Mouse (Mus musculus) limb, embryonic 11.5 days (tissue): ENCODE results near the gene Utp20. TPM values are rescaled to one million over a fixed set of nuclear protein-coding genes. Genes with fewer than 3 reads are reported as not detected.
"Not testable (repeated sequence)": the region's sequence is repeated elsewhere in the genome, so short reads cannot be mapped to it uniquely, and the experiment has no call there.

Source experiments
- ATAC-seq: fragments of 200-750 bp; cut with Nextera tagmentation; 2 replicates; pipeline ENCODE4 v1.8.0; 2017; ENCODE audit warnings: low read depth; ENCODE audit not compliant: insufficient number of reproducible peaks, low FRiP score, low TSS enrichment
- DNase-seq: peaks from one replicate; pipeline ENCODE4 v3.0.0-alpha.2; 2015; ENCODE audit warnings: low spot score
- H3K27ac ChIP-seq: fragments of 300-500 bp; sonication (generic); replicated peaks from 2 replicates; pipeline ENCODE4 v1.5.1; 2014; ENCODE audit warnings: low read depth, mild to moderate bottlenecking, low read length
- H3K27me3 ChIP-seq: fragments of 300-500 bp; sonication (generic); 2 replicates; pipeline ENCODE4 v1.6.1; 2014; ENCODE audit warnings: mild to moderate bottlenecking, low read length, mixed read lengths; ENCODE audit not compliant: control insufficient read depth, insufficient read depth
- H3K36me3 ChIP-seq: fragments of 300-500 bp; sonication (generic); 2 replicates; pipeline ENCODE4 v1.6.1; 2014; ENCODE audit warnings: mild to moderate bottlenecking, low read length, moderate library complexity, mixed read lengths; ENCODE audit not compliant: control insufficient read depth, insufficient read depth
- H3K4me1 ChIP-seq: fragments of 300-500 bp; sonication (generic); 2 replicates; pipeline ENCODE4 v1.6.1; 2014; ENCODE audit warnings: low read length, mixed read lengths; ENCODE audit not compliant: control insufficient read depth, insufficient read depth
- H3K4me2 ChIP-seq: fragments of 300-500 bp; sonication (generic); 2 replicates; pipeline ENCODE4 v1.6.1; 2014; ENCODE audit warnings: low read depth, mild to moderate bottlenecking, moderate library complexity; ENCODE audit not compliant: severe bottlenecking
- H3K4me3 ChIP-seq: fragments of 300-500 bp; sonication (generic); 2 replicates; pipeline ENCODE4 v1.5.1; 2014; ENCODE audit warnings: low read depth, low read length
- H3K9ac ChIP-seq: fragments of 300-500 bp; sonication (generic); 2 replicates; pipeline ENCODE4 v1.6.1; 2014; ENCODE audit warnings: mild to moderate bottlenecking, low read length
- H3K9me3 ChIP-seq: fragments of 300-500 bp; sonication (generic); 2 replicates; pipeline ENCODE4 v1.6.1; 2016; ENCODE audit warnings: low read length; ENCODE audit not compliant: control insufficient read depth
- WGBS: fragments of 180-500 bp; shearing (Covaris S2); extraction: QIAGEN DNeasy Blood & Tissue Kit; methylation state at CpG from one replicate; pipeline ENCODE4 v1.1.7; 2014; 5-methylcytosine and 5-hydroxymethylcytosine counted together
- polyA plus RNA-seq: library from polyadenylated mRNA; unstranded; fragments of >200 nt; fragmentation: Nextera tagmentation; extraction: Ambion mirVana; gene quantifications from 2 replicates; pipeline ENCODE4 v1.2.1, GENCODE M21; 2014

Gene Utp20
- polyA plus RNA-seq, 1 experiment from 2014 or later, result 28.2 TPM

- no peak for DNase-seq
- Histone ChIP-seq H3K27me3 (no peaks in the 10 kb centered on the region), H3K9ac (no peak overlapping the region), H3K4me3 (no peak overlapping the region), H3K4me1 (no peaks in the 10 kb centered on the region), H3K4me2 (no peak overlapping the region), H3K36me3 (no peaks in the 10 kb centered on the region), H3K9me3 (no peaks in the 10 kb centered on the region), H3K27ac (no peak overlapping the region)
- WGBS, result 80% methylated on average over 7 of the region's 7 CpGs
- no peak for ATAC-seq
Observed at GRCm38 (mm10) chr10:88848876-88849476, 22.4 kb upstream of the Utp20 start.

DNA sequence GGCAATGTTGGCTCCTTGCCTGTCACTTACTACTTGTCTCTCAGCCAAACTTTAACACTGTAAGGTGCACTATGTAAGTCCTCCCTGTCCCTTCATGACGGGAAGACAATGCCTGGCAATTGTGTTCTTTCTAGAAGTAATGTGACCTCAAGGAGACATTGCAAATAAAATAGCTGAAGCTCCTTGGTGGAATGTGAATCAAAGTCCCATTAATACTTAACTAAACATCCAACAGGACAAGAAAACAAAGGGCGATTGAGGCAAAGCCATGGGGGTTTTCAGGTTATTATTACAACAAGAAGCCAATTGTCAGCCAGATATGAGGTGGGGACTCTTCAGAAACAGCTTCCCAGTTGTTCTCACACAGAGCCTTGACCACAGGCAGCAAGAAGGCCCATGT is 7.6 kb upstream of the Utp20 start:
- DNase-seq (no peak), ATAC-seq (no peak)
- no peaks in the 10 kb centered on the region for H3K4me1 ChIP-seq
- no peaks in the 10 kb centered on the region for H3K27me3 ChIP-seq
- H3K9me3 ChIP-seq, result no peaks in the 10 kb centered on the region
- WGBS, result 75% methylated on average over 2 of the region's 2 CpGs
- no peak overlapping the region for H3K27ac ChIP-seq
- no peak overlapping the region for H3K4me3 ChIP-seq
- H3K4me2 ChIP-seq, result no peak overlapping the region
- H3K9ac ChIP-seq, result no peak overlapping the region
- no peaks in the 10 kb centered on the region for H3K36me3 ChIP-seq

- ATAC-seq (no peak), DNase-seq (no peak)
- H3K4me3 ChIP-seq, result no peak overlapping the region
- no peaks in the 10 kb centered on the region for H3K4me1 ChIP-seq
- no peak overlapping the region for H3K27ac ChIP-seq
- no peak overlapping the region for H3K9ac ChIP-seq
- no peaks in the 10 kb centered on the region for H3K36me3 ChIP-seq
- H3K27me3 ChIP-seq, result no peaks in the 10 kb centered on the region
- H3K4me2 ChIP-seq, result no peak overlapping the region
- no peaks in the 10 kb centered on the region for H3K9me3 ChIP-seq
Observed at GRCm38 (mm10) chr10:88828361-88828760, 1.8 kb upstream of the Utp20 start.

DNA sequence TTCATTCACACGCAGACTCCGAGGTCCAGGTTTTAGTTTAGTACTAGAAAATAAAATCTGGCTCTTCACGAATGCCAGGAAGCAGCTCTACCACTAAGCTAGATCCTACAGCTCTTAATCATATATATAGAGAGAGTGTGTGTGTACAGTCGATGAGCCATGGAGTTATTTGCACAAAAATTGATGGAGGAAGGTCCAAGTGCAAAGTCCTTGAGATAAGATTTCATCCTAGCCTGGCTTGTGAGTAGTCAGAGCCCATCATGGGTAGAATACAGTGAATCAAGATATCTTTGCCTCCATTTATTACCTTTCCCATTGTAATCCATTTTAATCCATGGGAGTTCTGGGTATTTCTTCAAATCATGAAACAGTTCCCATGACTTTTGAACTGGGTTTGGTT is 992 bp upstream of the Utp20 start:
- Histone ChIP-seq H3K27me3 (no peaks in the 10 kb centered on the region), H3K9me3 (no peaks in the 10 kb centered on the region), H3K4me3 (no peak overlapping the region), H3K4me2 (peak overlapping the region; percentile 63), H3K27ac (no peak overlapping the region), H3K36me3 (no peaks in the 10 kb centered on the region), H3K4me1 (no peaks in the 10 kb centered on the region), H3K9ac (no peak overlapping the region)
- ATAC-seq (no peak), DNase-seq (no peak)
- WGBS, result 91% methylated on average over 4 of the region's 4 CpGs

DNA sequence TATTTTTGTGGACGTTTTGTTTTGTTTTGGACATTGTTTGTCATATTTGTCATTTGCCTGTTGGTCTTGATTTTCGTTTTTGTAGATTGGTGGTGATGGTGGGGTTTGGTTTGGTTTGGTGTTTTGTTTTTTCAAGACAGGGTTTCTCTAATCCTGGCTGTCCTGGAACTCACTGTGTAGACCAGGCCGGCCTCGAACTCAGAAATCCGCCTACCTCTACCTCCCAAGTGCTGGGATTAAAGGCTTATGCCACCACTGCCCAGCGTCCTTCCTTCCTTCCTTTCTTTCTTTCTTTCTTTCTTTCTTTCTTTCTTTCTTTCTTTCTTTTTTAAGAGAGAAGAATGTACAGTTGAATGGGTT is 323 bp upstream of the Utp20 start:
- H3K4me2 ChIP-seq, result peak overlapping the region; percentile 63
- not testable (repeated sequence) for H3K27ac ChIP-seq
- peak; percentile 48; the same call in 1 of the 2 replicates for ATAC-seq

GRCm38 (mm10) chr10:88817335-88817734 is 9.3 kb downstream of the Utp20 start:
- Histone ChIP-seq H3K27ac (no peak overlapping the region), H3K4me3 (no peak overlapping the region), H3K36me3 (peaks cover 5% of the 10 kb centered on the region), H3K4me2 (no peak overlapping the region), H3K9me3 (no peaks in the 10 kb centered on the region), H3K27me3 (no peaks in the 10 kb centered on the region), H3K4me1 (no peaks in the 10 kb centered on the region), H3K9ac (no peak overlapping the region)
- DNase-seq (no peak), ATAC-seq (no peak)
- 93% methylated on average over 5 of the region's 5 CpGs for WGBS

More for the DNA sequence above, 323 bp upstream of the Utp20 start:
- H3K36me3 ChIP-seq, DNase-seq, H3K4me1 ChIP-seq, H3K9me3 ChIP-seq, H3K27me3 ChIP-seq: not testable (repeated sequence)
- H3K4me3 ChIP-seq, result peak overlapping the region; percentile 61
- 0 out of 2 replicates have a peak overlapping the region, but pooled peaks have one; percentile 18 for H3K9ac ChIP-seq
- 4% methylated on average over 6 of the region's 6 CpGs for WGBS

GRCm38 (mm10) chr10:88815256-88815655 is 11.3 kb downstream of the Utp20 start:
- Histone ChIP-seq H3K36me3 (peaks cover 5% of the 10 kb centered on the region), H3K4me2 (no peak overlapping the region), H3K4me1 (no peaks in the 10 kb centered on the region), H3K27ac (no peak overlapping the region), H3K4me3 (no peak overlapping the region), H3K9ac (no peak overlapping the region), H3K9me3 (no peaks in the 10 kb centered on the region), H3K27me3 (no peaks in the 10 kb centered on the region)
- 95% methylated on average over 2 of the region's 2 CpGs for WGBS
- DNase-seq (no peak), ATAC-seq (no peak)

- H3K4me2 ChIP-seq, result no peak overlapping the region
Observed at GRCm38 (mm10) chr10:88811704-88812103, 14.9 kb downstream of the Utp20 start.

GRCm38 (mm10) chr10:88802236-88802635 is 24.4 kb downstream of the Utp20 start:
- Histone ChIP-seq H3K9ac (no peak overlapping the region), H3K9me3 (no peaks in the 10 kb centered on the region), H3K36me3 (peaks cover 3% of the 10 kb centered on the region; the same call in 1 of the 2 replicates), H3K27me3 (no peaks in the 10 kb centered on the region), H3K4me1 (no peaks in the 10 kb centered on the region), H3K27ac (no peak overlapping the region), H3K4me3 (no peak overlapping the region), H3K4me2 (no peak overlapping the region)
- WGBS, result 91% methylated on average over 3 of the region's 3 CpGs
- DNase-seq, result no peak
- no peak for ATAC-seq

More at GRCm38 (mm10) chr10:88811704-88812103, 14.9 kb downstream of the Utp20 start:
- Histone ChIP-seq H3K9me3 (no peaks in the 10 kb centered on the region), H3K36me3 (peaks cover 5% of the 10 kb centered on the region), H3K4me1 (no peaks in the 10 kb centered on the region), H3K9ac (no peak overlapping the region), H3K27me3 (no peaks in the 10 kb centered on the region), H3K27ac (no peak overlapping the region), H3K4me3 (no peak overlapping the region)
- DNase-seq (no peak), ATAC-seq (no peak)
- 95% methylated on average over 5 of the region's 5 CpGs for WGBS
